Mouse (Mus musculus): ENCODE results near the gene Slc39a11. TPM values are rescaled to one million over a fixed set of nuclear protein-coding genes. Genes with fewer than 3 reads are reported as not detected.

The Slc39a11 gene
- polyA plus RNA-seq, 1 experiment from 2014 or later, result 15.1 TPM

- 88% methylated on average over 8 of the region's 8 CpGs for WGBS
- ATAC-seq, result no peak
- H3K9ac ChIP-seq (replicated peaks; ENCODE audit: low read depth), result no peak overlapping the region
These were observed 8.4 kb upstream of the Slc39a11 start for GRCm38 (mm10) chr11:113658319-113658718.

GRCm38 (mm10) chr11:113657221-113657620, 7.3 kb upstream of the Slc39a11 start:
- Histone ChIP-seq H3K27ac (ENCODE audit: low read length) (no peak overlapping the region), H3K36me3 (ENCODE audit: insufficient read depth, low read length) (peaks cover 51% of the 10 kb centered on the region), H3K9me3 (ENCODE audit: low read length) (no peaks in the 10 kb centered on the region), H3K4me2 (replicated peaks; ENCODE audit: low read depth, low read length) (no peak overlapping the region), H3K9ac (replicated peaks; ENCODE audit: low read depth) (no peak overlapping the region), H3K27me3 (replicated peaks; ENCODE audit: insufficient read depth, low read length) (no peaks in the 10 kb centered on the region), H3K4me1 (ENCODE audit: insufficient read depth, low read depth, low read length) (no peaks in the 10 kb centered on the region), H3K4me3 (ENCODE audit: low read depth, low read length) (no peak overlapping the region)
- WGBS, result 57% methylated on average over 4 of the region's 4 CpGs
- ATAC-seq, result no peak
- DNase-seq (ENCODE audit: low spot score), result no peak
- no peak for TF ChIP-seq CTCF (IDR thresholded peaks at IDR 0.05)
- no peak for TF ChIP-seq EP300 (IDR thresholded peaks at IDR 0.05)

More at GRCm38 (mm10) chr11:113658319-113658718, 8.4 kb upstream of the Slc39a11 start:
- Histone ChIP-seq H3K4me3 (ENCODE audit: low read depth, low read length) (no peak overlapping the region), H3K27me3 (replicated peaks; ENCODE audit: insufficient read depth, low read length) (no peaks in the 10 kb centered on the region), H3K27ac (ENCODE audit: low read length) (no peak overlapping the region), H3K9me3 (ENCODE audit: low read length) (no peaks in the 10 kb centered on the region), H3K4me1 (ENCODE audit: insufficient read depth, low read depth, low read length) (no peaks in the 10 kb centered on the region), H3K4me2 (replicated peaks; ENCODE audit: low read depth, low read length) (no peak overlapping the region), H3K36me3 (ENCODE audit: insufficient read depth, low read length) (peaks cover 48% of the 10 kb centered on the region)
- DNase-seq (ENCODE audit: low spot score), result no peak
- TF ChIP-seq CTCF (IDR thresholded peaks at IDR 0.05), result no peak
- no peak for TF ChIP-seq EP300 (IDR thresholded peaks at IDR 0.05)

- Histone ChIP-seq H3K4me2 (replicated peaks; ENCODE audit: low read depth, low read length) (no peak overlapping the region), H3K27ac (ENCODE audit: low read length) (no peak overlapping the region), H3K36me3 (ENCODE audit: insufficient read depth, low read length) (peaks cover 44% of the 10 kb centered on the region), H3K4me1 (ENCODE audit: insufficient read depth, low read depth, low read length) (no peaks in the 10 kb centered on the region), H3K4me3 (ENCODE audit: low read depth, low read length) (no peak overlapping the region), H3K27me3 (replicated peaks; ENCODE audit: insufficient read depth, low read length) (no peaks in the 10 kb centered on the region), H3K9ac (replicated peaks; ENCODE audit: low read depth) (no peak overlapping the region), H3K9me3 (ENCODE audit: low read length) (no peaks in the 10 kb centered on the region)
- 83% methylated on average over 8 of the region's 8 CpGs for WGBS
- ATAC-seq (no peak), DNase-seq (ENCODE audit: low spot score) (no peak)
- no peak for TF ChIP-seq EP300 (IDR thresholded peaks at IDR 0.05)
- no peak for TF ChIP-seq CTCF (IDR thresholded peaks at IDR 0.05)
These were observed 6.6 kb upstream of the Slc39a11 start for GRCm38 (mm10) chr11:113656511-113656932.

GRCm38 (mm10) chr11:113654561-113655270, 4.8 kb upstream of the Slc39a11 start:
- Histone ChIP-seq H3K36me3 (ENCODE audit: insufficient read depth, low read length) (peaks cover 36% of the 10 kb centered on the region), H3K9me3 (ENCODE audit: low read length) (no peaks in the 10 kb centered on the region), H3K9ac (replicated peaks; ENCODE audit: low read depth) (no peak overlapping the region), H3K4me1 (ENCODE audit: insufficient read depth, low read depth, low read length) (0 out of 2 replicates have a peak, but pooled peaks cover 2% of the 10 kb centered on the region), H3K27ac (ENCODE audit: low read length) (0 out of 2 replicates have a peak overlapping the region, but pooled peaks have one; percentile 4), H3K4me3 (ENCODE audit: low read depth, low read length) (no peak overlapping the region), H3K27me3 (replicated peaks; ENCODE audit: insufficient read depth, low read length) (no peaks in the 10 kb centered on the region), H3K4me2 (replicated peaks; ENCODE audit: low read depth, low read length) (no peak overlapping the region)
- 72% methylated on average over 18 of the region's 18 CpGs for WGBS
- TF ChIP-seq CTCF (IDR thresholded peaks at IDR 0.05), result no peak
- TF ChIP-seq EP300 (IDR thresholded peaks at IDR 0.05), result peak; percentile 38; the same call in 1 of the 2 replicates
- DNase-seq (ENCODE audit: low spot score), result peak; percentile 22
- peak; percentile 45 for ATAC-seq

GRCm38 (mm10) chr11:113654105-113654504, 4.2 kb upstream of the Slc39a11 start:
- no peak; the same call in 1 of the 2 replicates for ATAC-seq
- H3K4me3 ChIP-seq (ENCODE audit: low read depth, low read length), result no peak overlapping the region
- H3K36me3 ChIP-seq (ENCODE audit: insufficient read depth, low read length), result peaks cover 36% of the 10 kb centered on the region
- H3K9ac ChIP-seq (replicated peaks; ENCODE audit: low read depth), result no peak overlapping the region
- no peak overlapping the region for H3K27ac ChIP-seq (ENCODE audit: low read length)
- H3K27me3 ChIP-seq (replicated peaks; ENCODE audit: insufficient read depth, low read length), result no peaks in the 10 kb centered on the region
- peaks cover 3% of the 10 kb centered on the region; the same call in 1 of the 2 replicates for H3K4me1 ChIP-seq (ENCODE audit: insufficient read depth, low read depth, low read length)
- H3K9me3 ChIP-seq (ENCODE audit: low read length), result no peaks in the 10 kb centered on the region
- 86% methylated on average over 15 of the region's 15 CpGs for WGBS
- TF ChIP-seq CTCF (IDR thresholded peaks at IDR 0.05), result no peak
- TF ChIP-seq EP300 (IDR thresholded peaks at IDR 0.05), result no peak
- no peak overlapping the region for H3K4me2 ChIP-seq (replicated peaks; ENCODE audit: low read depth, low read length)
- no peak for DNase-seq (ENCODE audit: low spot score)

GRCm38 (mm10) chr11:113652516-113652915, 2.6 kb upstream of the Slc39a11 start:
- ATAC-seq (no peak), DNase-seq (ENCODE audit: low spot score) (no peak)
- 94% methylated on average over 6 of the region's 6 CpGs for WGBS
- no peak for TF ChIP-seq CTCF (IDR thresholded peaks at IDR 0.05)
- no peak for TF ChIP-seq EP300 (IDR thresholded peaks at IDR 0.05)
- no peaks in the 10 kb centered on the region for H3K9me3 ChIP-seq (ENCODE audit: low read length)
- H3K4me2 ChIP-seq (replicated peaks; ENCODE audit: low read depth, low read length), result no peak overlapping the region
- H3K4me1 ChIP-seq (ENCODE audit: insufficient read depth, low read depth, low read length), result peaks cover 8% of the 10 kb centered on the region; the same call in 1 of the 2 replicates
- H3K27me3 ChIP-seq (replicated peaks; ENCODE audit: insufficient read depth, low read length), result no peaks in the 10 kb centered on the region
- no peak overlapping the region for H3K9ac ChIP-seq (replicated peaks; ENCODE audit: low read depth)
- no peak overlapping the region for H3K27ac ChIP-seq (ENCODE audit: low read length)
- H3K4me3 ChIP-seq (ENCODE audit: low read depth, low read length), result no peak overlapping the region
- peaks cover 27% of the 10 kb centered on the region for H3K36me3 ChIP-seq (ENCODE audit: insufficient read depth, low read length)

Measured in lung, postnatal 0 days (tissue).